Mouse (Mus musculus) embryonic facial prominence, embryonic 13.5 days (tissue): ENCODE measurements around the gene Exosc8. TPM values are rescaled to one million over a fixed set of nuclear protein-coding genes. Genes with fewer than 3 reads are reported as not detected.
"Not testable (repeated sequence)": the region's sequence is repeated elsewhere in the genome, so short reads cannot be mapped to it uniquely, and the experiment has no call there.

Experiments
- ATAC-seq: fragments of 200-750 bp; cut with Nextera tagmentation; 2 replicates; pipeline ENCODE4 v1.8.0; 2017; ENCODE audit warnings: low read depth; ENCODE audit not compliant: insufficient number of reproducible peaks, insufficient read depth, low FRiP score, low TSS enrichment
- H3K27ac ChIP-seq: fragments of 300-500 bp; sonication (generic); 2 replicates; pipeline ENCODE4 v1.5.1; 2015; ENCODE audit warnings: moderate library complexity, mild to moderate bottlenecking, inconsistent platforms
- H3K27me3 ChIP-seq: fragments of 300-500 bp; sonication (generic); 2 replicates; pipeline ENCODE4 v1.6.1; 2015; ENCODE audit warnings: mild to moderate bottlenecking, inconsistent platforms
- H3K36me3 ChIP-seq: fragments of 300-500 bp; sonication (generic); 2 replicates; pipeline ENCODE4 v1.6.1; 2015; ENCODE audit warnings: mild to moderate bottlenecking, inconsistent platforms
- H3K4me1 ChIP-seq: fragments of 300-500 bp; sonication (generic); 2 replicates; pipeline ENCODE4 v1.6.1; 2015; ENCODE audit warnings: inconsistent platforms
- H3K4me2 ChIP-seq: fragments of 300-500 bp; sonication (generic); 2 replicates; pipeline ENCODE4 v1.6.1; 2015; ENCODE audit warnings: moderate library complexity, mild to moderate bottlenecking, inconsistent platforms
- H3K4me3 ChIP-seq: fragments of 300-500 bp; sonication (generic); 2 replicates; pipeline ENCODE4 v1.5.1; 2015; ENCODE audit warnings: mild to moderate bottlenecking, inconsistent platforms
- H3K9ac ChIP-seq: fragments of 300-500 bp; sonication (generic); 2 replicates; pipeline ENCODE4 v1.6.1; 2015; ENCODE audit warnings: mild to moderate bottlenecking, inconsistent platforms
- H3K9me3 ChIP-seq: fragments of 300-500 bp; sonication (generic); 2 replicates; pipeline ENCODE4 v1.6.1; 2016; ENCODE audit warnings: inconsistent platforms
- WGBS: fragments of 180-500 bp; shearing (Covaris S2); methylation state at CpG from one replicate; pipeline ENCODE4 v1.1.7; 2015; ENCODE audit warnings: mixed read lengths; 5-methylcytosine and 5-hydroxymethylcytosine counted together
- polyA plus RNA-seq: library from polyadenylated mRNA; unstranded; fragments of >200 nt; fragmentation: Nextera tagmentation; extraction: Ambion mirVana; gene quantifications from 2 replicates; pipeline ENCODE4 v1.2.1, GENCODE M21; 2015

Gene Exosc8
- 129 and 137 TPM in 2 replicates for polyA plus RNA-seq

DNA sequence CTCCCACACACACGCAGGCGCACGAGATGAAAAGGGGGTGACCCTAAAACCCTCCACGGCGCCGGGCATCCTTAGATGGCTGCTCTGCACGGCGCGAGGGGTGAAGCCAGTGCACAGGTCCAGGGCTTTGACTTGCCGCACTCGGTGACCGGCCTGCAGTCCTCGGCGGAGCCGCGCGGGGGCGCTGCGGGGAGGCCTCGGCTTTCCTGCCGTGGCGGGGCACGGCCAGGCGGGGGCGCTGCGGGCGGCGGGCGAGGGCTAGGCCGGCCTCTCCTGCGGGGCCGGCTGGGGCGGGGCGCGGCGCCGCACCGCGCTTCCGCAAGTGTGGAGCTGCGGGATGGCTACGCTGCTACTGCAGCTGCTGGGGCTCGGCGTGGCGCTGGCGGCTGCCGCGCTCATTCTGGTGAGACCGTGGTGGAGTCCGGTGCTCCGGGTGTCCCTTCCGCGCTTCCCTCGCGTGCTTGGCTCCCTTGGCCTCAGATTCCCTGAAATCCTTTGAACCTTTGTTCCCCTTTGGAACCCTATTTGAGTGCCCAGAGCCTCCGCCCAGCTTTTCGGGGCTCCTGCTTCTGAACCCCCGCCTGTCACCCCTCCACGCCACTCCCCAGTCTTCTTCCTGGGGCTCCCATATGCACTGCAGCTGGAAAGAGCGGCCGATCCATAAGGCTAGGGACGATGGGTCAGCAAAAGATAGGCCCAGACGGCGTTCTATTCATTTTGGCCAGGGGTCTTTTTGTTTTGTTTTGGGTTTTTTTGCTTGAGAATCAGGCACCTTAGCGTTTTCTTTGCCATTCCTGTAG is at the start of gene Exosc8, which contains the start of gene Alg5:
Exosc8 (minus strand) TSS at position 147 of the 800 bp plus-strand sequence.
Alg5 (plus strand) TSS at position 293 of the 800 bp plus-strand sequence.
- Histone ChIP-seq H3K9me3 (no peaks in the 10 kb centered on the region), H3K4me1 (peaks cover 21% of the 10 kb centered on the region), H3K27ac (peak within 1 kb of the TSS; percentile 99), H3K36me3 (peaks cover 46% of the 10 kb centered on the region), H3K4me2 (peak within 1 kb of the TSS; percentile 86), H3K27me3 (no peaks in the 10 kb centered on the region), H3K9ac (peak within 1 kb of the TSS; percentile 96), H3K4me3 (peak within 1 kb of the TSS; percentile 93)
- peak; percentile 90 for ATAC-seq
- under 1% methylated on average over 50 of the region's 65 CpGs for WGBS

GRCm38 (mm10) chr3:54775989-54776631 is 40.9 kb upstream of the Exosc8 start:
- no peak for ATAC-seq
- Histone ChIP-seq H3K4me3 (no peak overlapping the region), H3K27ac (no peak overlapping the region), H3K4me2 (no peak overlapping the region), H3K4me1 (no peaks in the 10 kb centered on the region), H3K9ac (no peak overlapping the region), H3K27me3 (no peaks in the 10 kb centered on the region), H3K36me3 (no peaks in the 10 kb centered on the region), H3K9me3 (0 out of 2 replicates have a peak, but pooled peaks cover 7% of the 10 kb centered on the region)
- 74% methylated on average over 7 of the region's 7 CpGs for WGBS

DNA sequence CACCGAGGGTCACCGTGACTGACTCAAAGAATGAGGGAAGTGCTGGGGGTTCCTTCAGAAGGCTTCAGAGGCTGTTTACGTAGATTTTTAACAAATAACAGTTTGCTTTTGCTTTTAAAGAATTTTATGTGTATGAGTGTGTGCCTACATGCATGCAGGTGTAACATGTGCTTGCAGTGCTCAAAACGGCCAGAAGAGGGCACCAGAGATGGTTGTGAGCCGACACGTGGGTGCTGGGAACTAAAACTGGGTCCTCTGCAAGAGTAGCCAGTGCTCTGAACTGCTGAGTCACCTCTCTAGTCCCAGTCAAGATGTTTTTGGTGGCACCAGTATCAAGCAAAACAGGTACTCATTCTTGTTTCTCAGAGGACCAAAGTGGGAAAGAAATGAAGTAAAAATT is 38.4 kb upstream of the Exosc8 start:
- WGBS, result 84% methylated on average over 6 of the region's 6 CpGs
- Histone ChIP-seq H3K36me3 (no peaks in the 10 kb centered on the region), H3K9ac (no peak overlapping the region), H3K4me1 (no peaks in the 10 kb centered on the region), H3K4me2 (no peak overlapping the region), H3K27me3 (no peaks in the 10 kb centered on the region), H3K27ac (no peak overlapping the region), H3K9me3 (0 out of 2 replicates have a peak, but pooled peaks cover 7% of the 10 kb centered on the region), H3K4me3 (no peak overlapping the region)
- no peak for ATAC-seq

- WGBS, result 76% methylated on average over 17 of the region's 17 CpGs
- ATAC-seq, result no peak
- H3K27me3 ChIP-seq, result no peaks in the 10 kb centered on the region
- no peaks in the 10 kb centered on the region for H3K36me3 ChIP-seq
- no peak overlapping the region for H3K9ac ChIP-seq
- no peak overlapping the region for H3K4me3 ChIP-seq
- no peak overlapping the region for H3K4me2 ChIP-seq
- H3K9me3 ChIP-seq, result 0 out of 2 replicates have a peak, but pooled peaks cover 7% of the 10 kb centered on the region
- H3K27ac ChIP-seq, result no peak overlapping the region
- H3K4me1 ChIP-seq, result no peaks in the 10 kb centered on the region
These were observed 34.4 kb upstream of the Exosc8 start for GRCm38 (mm10) chr3:54769349-54770275.

DNA sequence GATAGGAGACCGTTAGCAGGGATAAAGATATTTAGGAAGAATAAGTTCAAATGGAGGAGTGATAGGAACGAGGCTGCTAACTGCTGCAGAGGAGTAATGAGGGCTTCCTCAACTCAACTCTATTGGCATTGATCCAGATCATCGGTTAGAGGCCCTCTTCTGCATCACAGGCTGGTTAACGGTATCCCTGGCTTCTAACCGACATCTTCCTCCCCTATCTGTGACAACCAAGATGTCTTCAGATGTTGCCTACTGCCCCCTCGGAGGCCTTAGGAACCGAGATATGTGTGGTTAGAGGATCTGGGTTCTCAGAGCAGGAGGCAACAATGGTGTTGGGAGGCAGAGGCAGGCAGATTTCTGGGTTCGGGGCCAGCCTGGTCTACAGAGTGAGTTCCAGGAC is 33.4 kb upstream of the Exosc8 start:
- Histone ChIP-seq H3K27ac (no peak overlapping the region), H3K9ac (no peak overlapping the region), H3K4me2 (no peak overlapping the region), H3K36me3 (no peaks in the 10 kb centered on the region), H3K4me3 (no peak overlapping the region), H3K4me1 (no peaks in the 10 kb centered on the region), H3K27me3 (no peaks in the 10 kb centered on the region), H3K9me3 (0 out of 2 replicates have a peak, but pooled peaks cover 5% of the 10 kb centered on the region)
- WGBS, result 88% methylated on average over 8 of the region's 8 CpGs
- no peak for ATAC-seq

DNA sequence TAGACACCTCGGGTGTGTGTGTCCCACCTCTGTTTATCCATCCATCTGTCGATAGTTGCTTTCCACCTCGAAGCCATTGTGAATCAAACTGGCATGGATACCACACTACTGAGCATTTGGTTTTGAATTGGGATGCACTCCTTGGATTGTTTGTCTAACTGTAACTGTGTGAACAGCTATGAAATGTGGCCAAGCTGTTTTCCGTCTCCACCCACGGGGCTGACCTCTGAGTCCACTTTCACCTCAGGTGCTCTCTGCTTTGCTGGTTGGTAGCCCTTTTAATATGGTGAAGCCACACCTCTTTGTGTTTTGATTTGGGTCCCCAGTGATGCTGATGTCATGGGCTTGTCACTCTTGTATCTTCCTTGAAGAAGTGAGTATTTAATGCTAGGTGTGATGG is 31.6 kb upstream of the Exosc8 start:
- Histone ChIP-seq H3K4me3 (no peak overlapping the region), H3K9ac (no peak overlapping the region), H3K27me3 (no peaks in the 10 kb centered on the region), H3K4me2 (no peak overlapping the region), H3K9me3 (peaks cover 3% of the 10 kb centered on the region; the same call in 1 of the 2 replicates), H3K4me1 (no peaks in the 10 kb centered on the region), H3K27ac (no peak overlapping the region), H3K36me3 (no peaks in the 10 kb centered on the region)
- no peak for ATAC-seq
- 87% methylated on average over 5 of the region's 5 CpGs for WGBS

DNA sequence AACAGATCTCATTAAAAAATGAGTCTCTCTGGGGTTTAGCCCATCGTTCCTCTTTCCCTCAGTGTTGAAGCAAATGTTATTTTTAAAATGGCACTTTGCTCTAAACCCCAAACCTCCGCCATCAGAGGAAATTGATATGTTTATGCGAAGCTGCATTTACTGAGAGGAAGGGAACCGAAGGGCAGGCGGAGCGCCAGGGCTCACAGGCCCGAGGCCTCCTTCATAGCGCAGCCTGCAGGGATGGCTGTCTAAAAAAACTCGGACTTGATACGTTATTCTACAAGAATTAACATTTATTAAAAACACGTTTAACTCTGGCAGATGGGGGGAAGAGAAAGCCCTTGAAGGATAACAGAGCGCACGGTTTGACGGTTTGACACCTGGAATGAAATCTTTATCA is 30.8 kb upstream of the Exosc8 start:
- Histone ChIP-seq H3K9ac (no peak overlapping the region), H3K4me3 (no peak overlapping the region), H3K4me1 (no peaks in the 10 kb centered on the region), H3K36me3 (no peaks in the 10 kb centered on the region), H3K27ac (no peak overlapping the region; the same call in 1 of the 2 replicates), H3K27me3 (no peaks in the 10 kb centered on the region), H3K4me2 (no peak overlapping the region), H3K9me3 (peaks cover 3% of the 10 kb centered on the region; the same call in 1 of the 2 replicates)
- WGBS, result 59% methylated on average over 14 of the region's 14 CpGs
- ATAC-seq, result no peak

- H3K36me3 ChIP-seq, ATAC-seq, H3K9ac ChIP-seq, H3K27ac ChIP-seq, H3K9me3 ChIP-seq, H3K4me1 ChIP-seq, H3K4me2 ChIP-seq, H3K27me3 ChIP-seq, H3K4me3 ChIP-seq: not testable (repeated sequence)
- 89% methylated on average over 6 of the region's 6 CpGs for WGBS
These were observed 30.3 kb upstream of the Exosc8 start for GRCm38 (mm10) chr3:54765521-54765920.

- Histone ChIP-seq H3K27me3 (no peaks in the 10 kb centered on the region), H3K4me3 (peak overlapping the region; percentile 23; the same call in 1 of the 2 replicates), H3K4me1 (no peaks in the 10 kb centered on the region), H3K9ac (no peak overlapping the region), H3K4me2 (peak overlapping the region; percentile 38), H3K27ac (no peak overlapping the region), H3K9me3 (peaks cover 3% of the 10 kb centered on the region; the same call in 1 of the 2 replicates), H3K36me3 (no peaks in the 10 kb centered on the region)
- WGBS, result 67% methylated on average over 18 of the region's 18 CpGs
- ATAC-seq, result no peak
These were observed 29.2 kb upstream of the Exosc8 start for GRCm38 (mm10) chr3:54764418-54764817.

GRCm38 (mm10) chr3:54761258-54761657 is 26.1 kb upstream of the Exosc8 start:
- Histone ChIP-seq H3K9me3 (peaks cover 3% of the 10 kb centered on the region; the same call in 1 of the 2 replicates), H3K36me3 (no peaks in the 10 kb centered on the region), H3K4me2 (no peak overlapping the region), H3K27me3 (no peaks in the 10 kb centered on the region), H3K9ac (no peak overlapping the region), H3K4me3 (no peak overlapping the region), H3K4me1 (peaks cover 18% of the 10 kb centered on the region), H3K27ac (no peak overlapping the region)
- ATAC-seq, result no peak
- 82% methylated on average over 1 of the region's 1 CpGs for WGBS
